Mouse (Mus musculus) heart, postnatal 0 days (tissue): ENCODE measurements around the gene Hoxb2.

Source experiments
- CTCF ChIP-seq: IDR thresholded peaks from 2 replicates; pipeline ENCODE4 v1.5.1; 2016; ENCODE audit warnings: antibody characterized with exemption, control low read depth, low read depth
- EP300 ChIP-seq: IDR thresholded peaks from 2 replicates; pipeline ENCODE4 v1.6.1; 2016; ENCODE audit warnings: antibody characterized with exemption, low read depth

DNA sequence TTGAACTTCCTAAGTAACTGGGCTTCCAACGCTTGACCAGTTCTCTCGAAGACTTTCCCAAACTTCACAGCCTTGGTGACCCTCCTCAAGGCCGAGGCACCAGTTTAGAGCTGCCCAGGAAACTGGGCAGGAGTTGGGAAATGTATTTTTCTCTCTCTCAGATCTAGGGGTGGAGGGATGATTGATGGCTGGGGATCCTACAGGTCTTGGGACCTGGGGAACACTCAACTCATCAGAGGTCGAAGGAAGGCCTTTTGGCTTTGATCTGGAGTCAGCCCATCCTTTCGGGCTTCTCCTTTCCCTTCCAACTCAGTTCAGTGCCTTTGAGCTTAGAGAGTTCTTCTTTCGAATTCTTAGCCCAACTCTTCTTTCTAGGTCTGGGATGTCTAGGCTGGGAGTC is 16.8 kb downstream of the Hoxb2 start:
- no peak for TF ChIP-seq CTCF
- TF ChIP-seq EP300 = no peak
